Mouse (Mus musculus) CH12.LX (cell line): ENCODE measurements around the gene Selplg. TPM values are rescaled to one million over a fixed set of nuclear protein-coding genes. Genes with fewer than 3 reads are reported as not detected.

Experiments
- DNase-seq: peaks from one replicate; pipeline ENCODE4 v3.0.0-alpha.2; 2013; ENCODE audit errors: extremely low read depth
- H3K27ac ChIP-seq: 2 replicates; pipeline ENCODE4 v1.5.1; 2012; ENCODE audit warnings: low read depth, mild to moderate bottlenecking, control low read depth, moderate library complexity; ENCODE audit not compliant: insufficient read depth
- H3K27me3 ChIP-seq: replicated peaks from 2 replicates; pipeline ENCODE3; 2012; ENCODE audit warnings: inconsistent platforms
- H3K36me3 ChIP-seq, 2 experiments: replicated peaks in 1 of 2; 2 replicates each; pipeline versions ENCODE3 to v1.6.1; 2012; ENCODE audit warnings: inconsistent platforms in 1 of 2, low read length in 1 of 2, mild to moderate bottlenecking in 1 of 2, mixed read lengths in 1 of 2, moderate library complexity in 1 of 2; ENCODE audit not compliant: control insufficient read depth in 1 of 2, insufficient read depth in 1 of 2
- H3K4me1 ChIP-seq, 2 experiments: 2 replicates each; pipeline ENCODE4 v1.6.1; 2012; ENCODE audit warnings: inconsistent platforms in 1 of 2, moderate library complexity in 1 of 2; ENCODE audit not compliant: insufficient read depth in 2 of 2, control insufficient read depth in 1 of 2
- H3K4me2 ChIP-seq: 2 replicates; pipeline ENCODE4 v1.6.1; 2012; ENCODE audit warnings: low read depth, mild to moderate bottlenecking, control low read depth; ENCODE audit not compliant: poor library complexity, insufficient read depth, severe bottlenecking
- H3K4me3 ChIP-seq, 3 experiments: fragments of 150-350 bp in 1 of 3; sonication (generic) in 1 of 3; replicated peaks in 1 of 3; 2 replicates each; pipeline versions ENCODE3 to v1.5.1; 2011 to 2012; ENCODE audit warnings: low read depth in 2 of 3, low read length in 2 of 3, mild to moderate bottlenecking in 2 of 3, moderate library complexity in 2 of 3, control low read depth in 1 of 3, improper control_type of control experiment in 1 of 3, inconsistent platforms in 1 of 3, mixed read lengths in 1 of 3; ENCODE audit not compliant: poor library complexity in 1 of 3
- H3K79me2 ChIP-seq: replicated peaks from 2 replicates; pipeline ENCODE4 v1.6.1; 2012; ENCODE audit warnings: mild to moderate bottlenecking, moderate library complexity; ENCODE audit not compliant: control insufficient read depth, poor library complexity, insufficient read depth, severe bottlenecking; ENCODE audit errors: extremely low read depth
- H3K9ac ChIP-seq: 2 replicates; pipeline ENCODE4 v1.6.1; 2012; ENCODE audit warnings: low read depth, mild to moderate bottlenecking, control low read depth, moderate library complexity; ENCODE audit not compliant: insufficient read depth
- H3K9me3 ChIP-seq: replicated peaks from 2 replicates; pipeline ENCODE3; 2012; ENCODE audit warnings: low read length, inconsistent platforms, mixed read lengths
- BHLHE40 ChIP-seq: IDR thresholded peaks from 2 replicates; pipeline ENCODE4 v1.6.1; 2011; ENCODE audit warnings: mild to moderate bottlenecking, low read depth, low read length, improper control_type of control experiment
- CHD2 ChIP-seq: IDR thresholded peaks from 2 replicates; pipeline ENCODE4 v1.6.1; 2011; ENCODE audit warnings: low read length, improper control_type of control experiment
- E2F4 ChIP-seq: IDR thresholded peaks from 2 replicates; pipeline ENCODE4 v1.6.1; 2011; ENCODE audit warnings: low read depth, low read length, improper control_type of control experiment; ENCODE audit not compliant: insufficient replicate concordance
- ETS1 ChIP-seq: conservative IDR thresholded peaks from 2 replicates; pipeline ENCODE4 v1.6.1; 2012; ENCODE audit warnings: low read depth, mild to moderate bottlenecking, inconsistent platforms, low read length, improper control_type of control experiment, moderate library complexity
- HCFC1 ChIP-seq: IDR thresholded peaks from 2 replicates; pipeline ENCODE4 v1.6.1; 2012; ENCODE audit warnings: low read depth, mild to moderate bottlenecking, inconsistent platforms, low read length, improper control_type of control experiment
- IRF4 ChIP-seq: IDR thresholded peaks from 2 replicates; pipeline ENCODE4 v1.6.1; 2014; ENCODE audit warnings: low read depth, mild to moderate bottlenecking, inconsistent platforms, low read length, improper control_type of control experiment
- KAT2A ChIP-seq: IDR thresholded peaks from 2 replicates; pipeline ENCODE4 v1.6.1; 2012; ENCODE audit warnings: low read length, improper control_type of control experiment, inconsistent platforms; ENCODE audit not compliant: insufficient replicate concordance
- MAZ ChIP-seq: IDR thresholded peaks from 2 replicates; pipeline ENCODE4 v1.6.1; 2012; ENCODE audit warnings: low read depth, mild to moderate bottlenecking, inconsistent platforms, low read length, improper control_type of control experiment, moderate library complexity
- NELFE ChIP-seq: IDR thresholded peaks from 2 replicates; pipeline ENCODE4 v1.6.1; 2011; ENCODE audit warnings: low read depth, low read length, improper control_type of control experiment
- NRF1 ChIP-seq: IDR thresholded peaks from 2 replicates; pipeline ENCODE4 v1.6.1; 2014; ENCODE audit warnings: low read depth, mild to moderate bottlenecking, inconsistent platforms, low read length, improper control_type of control experiment, moderate library complexity
- PAX5 ChIP-seq: IDR thresholded peaks from 2 replicates; pipeline ENCODE4 v1.6.1; 2012; ENCODE audit warnings: low read length, inconsistent platforms, mixed read lengths
- POLR2A ChIP-seq: IDR thresholded peaks from 2 replicates; pipeline ENCODE4 v1.6.1; 2011; ENCODE audit warnings: low read depth, mild to moderate bottlenecking, improper control_type of control experiment, low read length
- POLR2AphosphoS2 ChIP-seq: IDR thresholded peaks from 2 replicates; pipeline ENCODE4 v1.6.1; 2011; ENCODE audit warnings: low read depth, low read length, improper control_type of control experiment
- RCOR1 ChIP-seq: conservative IDR thresholded peaks from 2 replicates; pipeline ENCODE4 v1.6.1; 2012; ENCODE audit warnings: low read depth, mild to moderate bottlenecking, inconsistent platforms, low read length, improper control_type of control experiment
- SIN3A ChIP-seq: IDR thresholded peaks from 2 replicates; pipeline ENCODE4 v1.6.1; 2012; ENCODE audit warnings: low read length, improper control_type of control experiment, inconsistent platforms
- TBP ChIP-seq: conservative IDR thresholded peaks from 2 replicates; pipeline ENCODE4 v1.6.1; 2011; ENCODE audit warnings: low read depth, low read length, improper control_type of control experiment
- UBTF ChIP-seq: IDR thresholded peaks from 2 replicates; pipeline ENCODE4 v1.6.1; 2012; ENCODE audit warnings: low read depth, mild to moderate bottlenecking, inconsistent platforms, low read length, improper control_type of control experiment, moderate library complexity
- USF2 ChIP-seq: conservative IDR thresholded peaks from 2 replicates; pipeline ENCODE4 v1.6.1; 2011; ENCODE audit warnings: low read depth, low read length, improper control_type of control experiment
- ZMIZ1 ChIP-seq: IDR thresholded peaks from 2 replicates; pipeline ENCODE4 v1.6.1; 2012; ENCODE audit warnings: low read depth, mild to moderate bottlenecking, inconsistent platforms, low read length, improper control_type of control experiment
- ZNF384 ChIP-seq: IDR thresholded peaks from 2 replicates; pipeline ENCODE4 v1.6.1; 2012; ENCODE audit warnings: low read depth, low read length, improper control_type of control experiment, inconsistent platforms
- dilution Hi-C: fragments of 300-500 bp; cut with MboI; formaldehyde crosslinking; loops from 2 replicates; pipeline ENCODE4 v1.14.3; 2020; ENCODE audit warnings: low sequenced_read_pairs; ENCODE audit not compliant: extremely low pct_unique_long_range_greater_than_20kb, extremely low pct_ligation_motif_present
- in situ Hi-C: fragments of 300-500 bp; cut with MboI; formaldehyde crosslinking; loops from 3 replicates; pipeline ENCODE4 v1.14.3; 2019; ENCODE audit warnings: low sequenced_read_pairs, low pct_ligation_motif_present, low pct_unique_long_range_greater_than_20kb, mixed read lengths
- polyA plus RNA-seq: library from polyadenylated mRNA; unstranded; fragments of >175 nt; gene quantifications from 2 replicates; pipeline ENCODE4 v1.2.1, GENCODE M21; 2012; ENCODE audit warnings: low read depth; ENCODE audit not compliant: insufficient read length
- total RNA-seq, 2 experiments: library from RNA; depleted of rRNA; stranded (reverse); fragments of 300-350 nt in 1 of 2; fragments of >200 nt in 1 of 2; gene quantifications; 2 replicates each; pipeline ENCODE4 v1.2.3; 2012 to 2014

Gene Selplg
- total and polyA plus RNA-seq, 3 experiments: 29.4 to 58.5 (median 41.6) TPM

DNA sequence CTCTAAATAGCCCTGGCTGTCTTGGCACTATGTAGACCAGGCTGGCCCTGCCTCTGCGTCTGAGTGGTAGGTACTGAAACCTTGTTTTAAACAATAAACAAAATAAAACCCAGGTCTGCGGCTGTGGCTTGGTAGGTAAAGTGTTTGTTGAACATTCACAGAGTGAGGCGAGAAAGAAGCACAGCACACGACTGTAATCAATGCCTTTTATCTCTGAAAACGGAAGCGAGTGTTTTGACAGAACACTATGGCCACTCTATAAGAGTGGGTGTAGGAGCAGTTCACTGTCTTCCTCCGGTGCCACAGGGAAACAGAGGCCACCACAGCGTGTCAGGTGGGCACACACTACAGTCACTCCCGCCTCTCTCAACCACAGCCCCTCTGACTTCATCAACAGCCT lies 9.8 kb upstream of the Selplg start:
- H3K27me3 ChIP-seq: no peaks in the 10 kb centered on the region
- TF ChIP-seq ZMIZ1 (no peak), HCFC1 (no peak), POLR2A (no peak), ETS1 (no peak), MAZ (no peak), TBP (no peak), RCOR1 (no peak)
- dilution Hi-C loops (no loop called here), in situ Hi-C loops (no loop called here)
- no peak overlapping the region for H3K27ac ChIP-seq
- no peak overlapping the region for H3K9ac ChIP-seq
- no peak overlapping the region for H3K4me2 ChIP-seq
- H3K9me3 ChIP-seq: no peaks in the 10 kb centered on the region
- H3K4me3 ChIP-seq: no peak overlapping the region
- H3K79me2 ChIP-seq: no peaks in the 10 kb centered on the region
- no peak for DNase-seq
- peaks cover 34 to 73% of the 10 kb centered on the region in 2 experiments for H3K36me3 ChIP-seq
- H3K4me1 ChIP-seq: peaks cover 9 to 46% of the 10 kb centered on the region in 2 experiments

DNA sequence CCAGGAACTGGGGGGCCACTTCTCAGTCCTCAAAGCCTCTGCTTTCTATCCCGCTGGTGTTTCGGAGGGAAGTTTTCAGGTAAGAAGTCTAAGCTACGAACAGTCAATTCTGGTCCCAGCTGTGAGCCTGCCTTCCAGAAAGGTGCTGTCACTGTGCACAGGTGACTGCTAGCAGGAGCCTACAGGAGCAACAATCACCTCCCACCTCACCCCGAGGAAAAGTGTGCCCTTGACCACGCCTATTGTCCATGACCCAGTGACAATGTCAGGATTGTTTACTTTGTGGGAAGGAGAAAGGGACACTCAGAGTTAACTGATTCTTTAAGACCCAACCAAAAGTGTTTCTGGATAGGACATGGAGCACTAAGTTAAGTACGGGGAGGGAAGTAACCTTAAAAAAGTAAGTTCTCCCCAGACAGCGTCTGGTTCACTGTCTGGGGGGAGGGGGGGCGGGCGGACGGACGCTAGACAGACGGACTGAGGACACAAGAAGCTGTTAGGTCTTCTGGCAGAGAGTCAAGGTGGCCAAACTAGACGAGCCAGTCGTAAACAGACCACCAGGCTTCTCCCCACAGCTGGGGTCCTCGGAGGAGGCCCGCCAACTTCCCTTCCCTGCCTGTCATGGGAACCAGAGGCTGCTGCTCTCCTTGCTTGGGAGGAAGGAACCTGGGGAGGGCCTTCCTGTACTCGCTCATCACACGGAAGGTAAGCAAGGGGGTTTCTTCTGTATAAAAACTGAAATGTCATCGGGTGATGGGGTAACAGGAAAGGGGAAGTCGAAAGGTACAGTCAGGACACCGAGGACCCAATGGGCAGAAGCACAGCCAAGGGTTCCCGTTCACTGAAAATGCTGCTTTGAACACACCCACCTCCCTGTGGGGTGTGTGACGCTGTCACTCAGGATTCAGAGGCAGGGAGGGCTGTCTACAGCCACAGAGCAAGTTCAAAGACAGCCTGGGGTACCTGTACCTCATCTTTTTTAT lies 9.1 kb upstream of the Selplg start:
- Histone ChIP-seq H3K27ac (no peak overlapping the region), H3K79me2 (no peaks in the 10 kb centered on the region), H3K4me2 (no peak overlapping the region), H3K4me1 (peaks cover 9 to 53% of the 10 kb centered on the region in 2 experiments), H3K4me3 (no peak overlapping the region), H3K9me3 (no peaks in the 10 kb centered on the region), H3K27me3 (no peaks in the 10 kb centered on the region), H3K36me3 (peaks cover 27 to 66% of the 10 kb centered on the region in 2 experiments), H3K9ac (no peak overlapping the region)
- no peak for DNase-seq
- dilution Hi-C loops (no loop called here), in situ Hi-C loops (no loop called here)
- TF ChIP-seq E2F4: no peak
- TF ChIP-seq PAX5: no peak
- TF ChIP-seq NELFE: no peak
- TF ChIP-seq POLR2AphosphoS2: no peak
- no peak for TF ChIP-seq ZMIZ1
- TF ChIP-seq ZNF384: no peak
- no peak for TF ChIP-seq CHD2
- no peak for TF ChIP-seq SIN3A
- no peak for TF ChIP-seq IRF4
- TF ChIP-seq UBTF: no peak
- TF ChIP-seq KAT2A: no peak
- no peak for TF ChIP-seq POLR2A
- TF ChIP-seq NRF1: no peak
- TF ChIP-seq MAZ: no peak
- TF ChIP-seq BHLHE40: no peak
- no peak for TF ChIP-seq HCFC1
- no peak for TF ChIP-seq USF2
